ENCODE assay signal across 17 mouse cellular contexts in the genomic region with DNA sequence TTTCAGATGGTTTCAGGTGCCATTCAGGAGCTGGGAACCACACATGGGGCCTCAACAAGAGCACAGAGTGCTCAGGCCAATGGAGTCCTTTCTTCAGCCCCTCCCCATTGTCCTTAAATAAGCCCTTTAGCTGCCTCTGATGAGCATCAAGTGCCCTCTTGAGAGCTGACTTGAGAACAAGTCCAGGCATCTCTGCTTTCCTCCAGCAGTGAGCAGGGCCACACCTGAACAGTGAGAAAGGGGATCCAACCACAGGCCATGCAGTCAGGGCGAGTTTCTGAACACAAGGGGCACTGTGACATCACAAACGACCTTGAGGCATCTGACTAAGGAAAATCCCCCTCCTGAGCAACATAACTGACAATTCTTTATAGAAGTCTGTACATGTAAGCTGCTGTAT. TPM values are rescaled to one million over a fixed set of nuclear protein-coding genes. Genes with fewer than 3 reads are reported as not detected.
DNase-seq lines count a peak whose midpoint lies in the region; ATAC-seq and TF ChIP-seq lines count a peak whose summit lies in the region.
"Had no signal": no experiment of that assay in that cellular context is flagged by ENCODE, and none has a peak within 500 bp of the region (broad histone marks: within the 10 kb centered on the region; RNA-seq: fewer than 3 reads in every experiment).

No protein-coding gene starts in this region.

- H3K27ac ChIP-seq in kidney, postnatal 0 days: no peak overlapping the region
- H3K27ac ChIP-seq in embryonic facial prominence, embryonic 10.5 days (replicated peaks): no peak overlapping the region
- no peak overlapping the region for H3K27ac ChIP-seq in hindbrain, embryonic 12.5 days
- H3K27ac ChIP-seq: forebrain, embryonic 13.5 days; hindbrain, postnatal 0 days; kidney, embryonic 15.5 days; neural tube, embryonic 15.5 days had no signal

- no peak overlapping the region for H3K9ac ChIP-seq in kidney, postnatal 0 days (ENCODE audit: low read depth, low read length)
- H3K9ac ChIP-seq in hindbrain, embryonic 12.5 days: no peak overlapping the region
- H3K9ac ChIP-seq: forebrain, embryonic 13.5 days; kidney, embryonic 15.5 days; neural tube, embryonic 15.5 days had no signal

- no peak for DNase-seq in kidney, postnatal 0 days (ENCODE audit: low spot score)
- no peak for DNase-seq in kidney, adult 11 months
- DNase-seq in thymus, postnatal 0 days (ENCODE audit: low spot score): peak; percentile 44
- DNase-seq in thymus, postnatal 10 days (ENCODE audit: low spot score in 2 of 2): no peak
- peak; percentile 26 for DNase-seq in embryonic facial prominence, embryonic 10.5 days (ENCODE audit: low spot score)
- no peak for DNase-seq in adrenal gland, postnatal 10 days
- no peak for DNase-seq in layer of hippocampus, adult 9-10 months (ENCODE audit: low spot score)
- DNase-seq: adrenal gland, postnatal 25 days; cerebellum, postnatal 14 days; layer of hippocampus, adult 9-11 months; lung, postnatal 4 days had no signal

- no peaks in the 10 kb centered on the region for H3K36me3 ChIP-seq in kidney, postnatal 0 days (ENCODE audit: insufficient read depth, low read length)
- H3K36me3 ChIP-seq in embryonic facial prominence, embryonic 10.5 days (replicated peaks): no peaks in the 10 kb centered on the region
- no peaks in the 10 kb centered on the region for H3K36me3 ChIP-seq in hindbrain, embryonic 12.5 days
- H3K36me3 ChIP-seq: kidney, embryonic 15.5 days; neural tube, embryonic 15.5 days had no signal

- no peak overlapping the region for H3K4me3 ChIP-seq in kidney, postnatal 0 days (replicated peaks; ENCODE audit: low read depth, low read length)
- no peak overlapping the region for H3K4me3 ChIP-seq in embryonic facial prominence, embryonic 10.5 days
- H3K4me3 ChIP-seq in hindbrain, embryonic 12.5 days: no peak overlapping the region
- H3K4me3 ChIP-seq: forebrain, embryonic 13.5 days; kidney, embryonic 15.5 days; neural tube, embryonic 15.5 days had no signal

- WGBS in kidney, postnatal 0 days: 27% methylated on average over 2 of the region's 2 CpGs
- 15% methylated on average over 2 of the region's 2 CpGs for WGBS in embryonic facial prominence, embryonic 10.5 days
- 21% methylated on average over 2 of the region's 2 CpGs for WGBS in hindbrain, embryonic 12.5 days

- no peak for ATAC-seq in kidney, postnatal 0 days (replicated peaks; ENCODE audit: low FRiP score, low read depth)
- no peak for ATAC-seq in hindbrain, embryonic 12.5 days (ENCODE audit: low FRiP score)
- ATAC-seq: forebrain, embryonic 13.5 days; hindbrain, postnatal 0 days; midbrain, embryonic 16.5 days had no signal

- H3K4me2 ChIP-seq in kidney, postnatal 0 days (ENCODE audit: low read length): no peak overlapping the region
- no peak overlapping the region for H3K4me2 ChIP-seq in hindbrain, embryonic 12.5 days (replicated peaks)
- H3K4me2 ChIP-seq: forebrain, embryonic 13.5 days; kidney, embryonic 15.5 days; neural tube, embryonic 15.5 days had no signal

- no peaks in the 10 kb centered on the region for H3K4me1 ChIP-seq in kidney, postnatal 0 days (replicated peaks; ENCODE audit: insufficient read depth, low read length)
- H3K4me1 ChIP-seq in embryonic facial prominence, embryonic 10.5 days: no peaks in the 10 kb centered on the region
- peaks cover 1% of the 10 kb centered on the region; the same call in 1 of the 2 replicates for H3K4me1 ChIP-seq in hindbrain, embryonic 12.5 days
- H3K4me1 ChIP-seq: forebrain, embryonic 13.5 days; kidney, embryonic 15.5 days; neural tube, embryonic 15.5 days had no signal

- no peaks in the 10 kb centered on the region for H3K9me3 ChIP-seq in kidney, postnatal 0 days (replicated peaks; ENCODE audit: low read length)
- no peaks in the 10 kb centered on the region for H3K9me3 ChIP-seq in embryonic facial prominence, embryonic 10.5 days
- no peaks in the 10 kb centered on the region for H3K9me3 ChIP-seq in hindbrain, embryonic 12.5 days (replicated peaks)
- H3K9me3 ChIP-seq: forebrain, embryonic 13.5 days; kidney, embryonic 15.5 days; neural tube, embryonic 15.5 days had no signal

- TF ChIP-seq CTCF in kidney, postnatal 0 days (IDR thresholded peaks at IDR 0.05; ENCODE audit: low read depth): peak; percentile 24; the same call in 1 of the 2 replicates

- no peaks in the 10 kb centered on the region for H3K27me3 ChIP-seq in kidney, postnatal 0 days (ENCODE audit: insufficient read depth, low read length)
- no peaks in the 10 kb centered on the region for H3K27me3 ChIP-seq in embryonic facial prominence, embryonic 10.5 days (replicated peaks; ENCODE audit: low read depth, poor library complexity, severe bottlenecking)
- H3K27me3 ChIP-seq in hindbrain, embryonic 12.5 days: no peaks in the 10 kb centered on the region
- H3K27me3 ChIP-seq: forebrain, embryonic 13.5 days; kidney, embryonic 15.5 days; neural tube, embryonic 15.5 days had no signal

RNA-seq across cellular contexts. Expression of gene Tmem131l, which starts 31.7 kb away (rescaled TPM):
- polyA plus RNA-seq in kidney, postnatal 0 days (2015; fragmentation: Nextera tagmentation; extraction: Ambion mirVana): 21.6 and 22.4 TPM in 2 replicates
- polyA plus RNA-seq in thymus, postnatal 0 days (2015; fragmentation: Nextera tagmentation; extraction: Ambion mirVana): 126 and 132 TPM in 2 replicates
- polyA plus RNA-seq in embryonic facial prominence, embryonic 10.5 days (2016; fragmentation: Nextera tagmentation; extraction: Ambion mirVana): 82.6 and 84.7 TPM in 2 replicates
- total RNA-seq in adrenal gland, postnatal 10 days (2021): 10 to 100 TPM; 44.9 to 61.7 TPM
- polyA plus RNA-seq in hindbrain, embryonic 12.5 days (2016; fragmentation: Nextera tagmentation; extraction: Ambion mirVana): 81.5 and 84.3 TPM in 2 replicates

Comparison
In these comparisons a context has a peak if more than half of its experiments do, and no peak if none do; other contexts are left out.
1. DNase-seq: peak in thymus, postnatal 0 days (single experiment) and embryonic facial prominence, embryonic 10.5 days (single experiment); none in kidney, postnatal 0 days (single experiment), kidney, adult 11 months (single experiment), thymus, postnatal 10 days (0 of 2), adrenal gland, postnatal 10 days (single experiment) and layer of hippocampus, adult 9-10 months (single experiment).